Mouse (Mus musculus) MEL (cell line): ENCODE data around the gene Fcrl5.

Experiments used
- CHD1 ChIP-seq: IDR thresholded peaks from 2 replicates; pipeline ENCODE4 v1.6.1; 2012; ENCODE audit warnings: low read depth, mild to moderate bottlenecking, inconsistent platforms, low read length, improper control_type of control experiment
- CTCF ChIP-seq, 3 experiments: IDR thresholded peaks in 2 of 3; conservative IDR thresholded peaks in 1 of 3; 2 replicates each; pipeline ENCODE4 v1.5.1; 2011 to 2012; ENCODE audit warnings: low read length in 3 of 3, low read depth in 2 of 3, mild to moderate bottlenecking in 2 of 3, improper control_type of control experiment in 1 of 3, inconsistent platforms in 1 of 3, mixed read lengths in 1 of 3, moderate library complexity in 1 of 3; ENCODE audit not compliant: control insufficient read depth in 1 of 3, insufficient read depth in 1 of 3, poor library complexity in 1 of 3, severe bottlenecking in 1 of 3
- ZMIZ1 ChIP-seq: IDR thresholded peaks from 2 replicates; pipeline ENCODE4 v1.6.1; 2012; ENCODE audit warnings: low read depth, mild to moderate bottlenecking, inconsistent platforms, low read length, improper control_type of control experiment, moderate library complexity

GRCm38 (mm10) chr3:87500088-87501055, 64.8 kb downstream of the Fcrl5 start:
- TF ChIP-seq ZMIZ1 (no peak), CHD1 (no peak), CTCF (IDR thresholded peaks at IDR 0.05 in 2 of 3, conservative IDR thresholded peaks at IDR 0.05 in 1 of 3; ENCODE audit: control insufficient read depth in 1 of 3, insufficient read depth in 1 of 3, low read depth in 2 of 3, low read length in 3 of 3, poor library complexity in 1 of 3, severe bottlenecking in 1 of 3) (no peak)
